Comparison of ENCODE assay signal across 8 mouse cellular contexts in genomic region chr13:85639376-85640229, GRCm38 (mm10).
A peak's percentile ranks its signal among the peaks of the same experiment; 100 is the strongest.
DNase-seq lines count a peak whose midpoint lies in the region; ATAC-seq and TF ChIP-seq lines count a peak whose summit lies in the region.

No protein-coding gene starts in this region.

- no peak overlapping the region for H3K4me3 ChIP-seq in heart, embryonic 12.5 days
- H3K4me3 ChIP-seq in hindbrain, embryonic 15.5 days = no peak overlapping the region
- no peak overlapping the region for H3K4me3 ChIP-seq in thymus, adult 2 months (ENCODE audit: control insufficient read depth, insufficient read depth, low read length)

- TF ChIP-seq CTCF in thymus, adult 2 months (IDR thresholded peaks at IDR 0.05; ENCODE audit: borderline replicate concordance, control insufficient read depth, extremely low read depth, insufficient read depth, low read length, poor library complexity) = no peak

- peak; percentile 2 for DNase-seq in heart, adult 8-10 months (ENCODE audit: low spot score)
- DNase-seq in 416B (ENCODE audit: low read depth) = peak; percentile 83
- DNase-seq in c-Kit-positive CD71-negative TER-119-negative erythroid progenitor cells, embryonic 14.5 days (ENCODE audit: low read depth) = peak; percentile 18
- DNase-seq in telencephalon, adult 2 months (ENCODE audit: low read depth, low spot score) = peak; percentile 17
- DNase-seq in thymus, adult 2 months = no peak
- DNase-seq in gastrocnemius, postnatal 4 days (ENCODE audit: low spot score in 2 of 2) = no peak

- H3K4me2 ChIP-seq in heart, embryonic 12.5 days = no peak overlapping the region
- peak overlapping the region; percentile 26 for H3K4me2 ChIP-seq in hindbrain, embryonic 15.5 days

- no peaks in the 10 kb centered on the region for H3K9me3 ChIP-seq in heart, embryonic 12.5 days (replicated peaks)
- no peaks in the 10 kb centered on the region for H3K9me3 ChIP-seq in hindbrain, embryonic 15.5 days

- H3K4me1 ChIP-seq in heart, embryonic 12.5 days (replicated peaks) = no peaks in the 10 kb centered on the region
- H3K4me1 ChIP-seq in hindbrain, embryonic 15.5 days (replicated peaks) = no peaks in the 10 kb centered on the region
- no peaks in the 10 kb centered on the region for H3K4me1 ChIP-seq in thymus, adult 2 months (replicated peaks; ENCODE audit: control insufficient read depth, insufficient read depth, low read length)

- no peak overlapping the region for H3K27ac ChIP-seq in heart, embryonic 12.5 days (ENCODE audit: poor library complexity, severe bottlenecking)
- no peak overlapping the region for H3K27ac ChIP-seq in hindbrain, embryonic 15.5 days (replicated peaks)
- no peak overlapping the region for H3K27ac ChIP-seq in thymus, adult 2 months (ENCODE audit: control insufficient read depth, insufficient read depth, low read length)

- WGBS in heart, embryonic 12.5 days = 23% methylated on average over 8 of the region's 8 CpGs
- WGBS in hindbrain, embryonic 15.5 days = 32% methylated on average over 8 of the region's 8 CpGs
- 27% methylated on average over 8 of the region's 8 CpGs for WGBS in thymus, adult 2 months

- H3K36me3 ChIP-seq in heart, embryonic 12.5 days = no peaks in the 10 kb centered on the region
- no peaks in the 10 kb centered on the region for H3K36me3 ChIP-seq in hindbrain, embryonic 15.5 days
- H3K36me3 ChIP-seq in thymus, adult 2 months (ENCODE audit: control insufficient read depth, insufficient read depth, low read length) = no peaks in the 10 kb centered on the region

- ATAC-seq in heart, embryonic 12.5 days (ENCODE audit: insufficient number of reproducible peaks, low FRiP score) = no peak
- ATAC-seq in hindbrain, embryonic 15.5 days (ENCODE audit: low FRiP score, low read depth) = peak; percentile 79

- H3K9ac ChIP-seq in heart, embryonic 12.5 days = no peak overlapping the region
- no peak overlapping the region for H3K9ac ChIP-seq in hindbrain, embryonic 15.5 days

- no peak for TF ChIP-seq POLR2A in thymus, adult 2 months (IDR thresholded peaks at IDR 0.05; ENCODE audit: control insufficient read depth, extremely low read depth, insufficient read depth, low read length, poor library complexity)

- no peaks in the 10 kb centered on the region for H3K27me3 ChIP-seq in heart, embryonic 12.5 days (replicated peaks)
- no peaks in the 10 kb centered on the region for H3K27me3 ChIP-seq in hindbrain, embryonic 15.5 days
- H3K27me3 ChIP-seq in thymus, adult 2 months (ENCODE audit: control insufficient read depth, insufficient read depth, low read length) = no peaks in the 10 kb centered on the region

Comparison
In these comparisons a context has a peak if more than half of its experiments do, and no peak if none do; other contexts are left out.
1. DNase-seq: peak in heart, adult 8-10 months (single experiment), 416B (single experiment), c-Kit-positive CD71-negative TER-119-negative erythroid progenitor cells, embryonic 14.5 days (single experiment) and telencephalon, adult 2 months (single experiment); none in thymus, adult 2 months (single experiment) and gastrocnemius, postnatal 4 days (0 of 2).